Mouse (Mus musculus) heart, adult 2 months (tissue): Measurements from ENCODE around the gene R3hdm1.

ENCODE experiments used
- CTCF ChIP-seq: fragments of 200-600 bp; IDR thresholded peaks from 2 replicates; pipeline ENCODE4 v1.8.1; 2022; ENCODE audit warnings: antibody characterized with exemption, mild to moderate bottlenecking, moderate library complexity
- POLR2A ChIP-seq: fragments of 200-500 bp; IDR thresholded peaks from 2 replicates; pipeline ENCODE4 v1.6.1; 2011; ENCODE audit warnings: mild to moderate bottlenecking, low read depth, low read length, control low read depth; ENCODE audit not compliant: insufficient read depth

DNA sequence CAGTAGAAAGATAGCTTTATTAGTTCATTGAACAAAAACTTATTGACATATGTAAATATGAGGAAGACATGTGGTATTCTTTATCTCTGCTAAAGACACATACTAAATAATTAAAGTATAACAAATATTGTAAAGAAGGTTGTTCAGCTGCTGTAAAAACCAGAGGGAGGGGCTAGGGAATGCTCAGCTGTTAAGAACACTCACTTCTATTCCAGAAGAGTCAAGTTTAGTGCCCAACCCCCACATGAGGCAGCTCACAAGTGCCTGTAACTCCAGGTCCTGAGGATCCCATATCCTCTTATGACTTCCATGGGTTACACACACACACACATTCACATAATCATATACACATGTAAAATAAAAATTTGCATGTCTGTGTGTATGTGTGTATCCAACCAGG lies 67.0 kb downstream of the R3hdm1 start:
- TF ChIP-seq POLR2A (no peak), CTCF (no peak)
